Mouse (Mus musculus) adrenal gland, postnatal 25 days (tissue): ENCODE measurements at regions not wholly inside any gene's neighbourhood (a gene's known extent, or its start where the extent isn't known, plus 50 kb on each side); places are given as distances from the start of the nearest gene placed in this dataset.

Source experiments
- DNase-seq: peaks from one replicate; pipeline ENCODE4 v3.0.0; 2021; ENCODE audit warnings: mixed read lengths

DNA sequence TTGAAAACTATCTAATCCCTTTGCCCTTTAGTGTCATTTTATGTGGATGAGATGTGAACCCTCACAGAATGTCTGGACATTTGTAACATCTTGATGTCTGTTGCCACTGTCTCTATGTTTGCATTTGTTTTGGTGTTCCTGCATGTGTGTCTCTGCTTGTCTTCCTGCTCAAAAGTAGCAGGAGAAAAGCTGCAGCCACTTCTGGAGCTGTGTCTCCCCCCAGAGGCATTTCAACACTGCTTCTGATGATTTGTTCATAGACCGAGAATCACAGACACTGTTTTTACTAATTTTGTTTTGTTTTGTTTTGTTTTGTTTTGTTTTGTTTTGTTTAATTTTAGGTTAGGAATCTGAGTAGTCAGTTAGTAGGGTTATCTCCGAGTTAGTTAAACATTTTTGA is 883.8 kb downstream of the Gbe1 start:
- DNase-seq = no peak

DNA sequence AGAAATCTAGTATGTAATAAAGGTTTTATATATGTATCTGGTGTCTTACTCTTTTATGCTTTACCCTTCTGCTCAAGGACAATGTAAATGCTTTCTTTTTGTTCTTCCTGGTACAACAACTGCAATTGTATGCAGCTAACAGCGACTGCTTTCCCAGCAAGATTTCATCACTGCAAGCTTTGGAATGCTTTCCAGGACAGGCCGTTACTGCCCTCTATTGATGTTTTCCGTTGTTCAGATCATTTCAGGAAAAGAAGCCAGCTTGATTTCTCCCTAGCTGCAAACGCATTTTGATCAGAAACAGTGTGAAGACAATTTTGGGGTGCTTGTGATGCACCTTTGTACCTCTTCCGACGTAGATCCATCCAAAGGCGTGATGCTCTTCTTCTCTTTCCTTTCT is 895.1 kb downstream of the Gbe1 start:
- no peak for DNase-seq

DNA sequence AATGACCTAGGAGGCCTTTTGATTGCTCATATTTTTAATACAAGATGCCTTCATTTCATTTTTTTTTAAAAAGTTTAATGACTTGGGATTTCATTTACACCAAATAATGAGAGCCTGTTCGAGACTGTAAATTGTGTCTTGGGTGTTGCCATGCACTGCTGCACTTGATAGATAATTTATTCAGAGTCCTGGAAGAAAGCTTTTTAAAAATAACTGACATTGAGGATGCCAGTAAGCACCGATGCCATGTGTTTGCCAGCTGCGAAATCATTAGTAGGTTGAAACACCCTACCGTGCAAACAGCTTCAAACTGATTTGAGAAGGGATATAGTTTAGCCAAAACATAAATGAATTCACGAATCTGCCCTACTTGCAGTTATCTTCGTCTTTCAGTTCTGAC is 910.7 kb downstream of the Gbe1 start:
- no peak for DNase-seq

DNA sequence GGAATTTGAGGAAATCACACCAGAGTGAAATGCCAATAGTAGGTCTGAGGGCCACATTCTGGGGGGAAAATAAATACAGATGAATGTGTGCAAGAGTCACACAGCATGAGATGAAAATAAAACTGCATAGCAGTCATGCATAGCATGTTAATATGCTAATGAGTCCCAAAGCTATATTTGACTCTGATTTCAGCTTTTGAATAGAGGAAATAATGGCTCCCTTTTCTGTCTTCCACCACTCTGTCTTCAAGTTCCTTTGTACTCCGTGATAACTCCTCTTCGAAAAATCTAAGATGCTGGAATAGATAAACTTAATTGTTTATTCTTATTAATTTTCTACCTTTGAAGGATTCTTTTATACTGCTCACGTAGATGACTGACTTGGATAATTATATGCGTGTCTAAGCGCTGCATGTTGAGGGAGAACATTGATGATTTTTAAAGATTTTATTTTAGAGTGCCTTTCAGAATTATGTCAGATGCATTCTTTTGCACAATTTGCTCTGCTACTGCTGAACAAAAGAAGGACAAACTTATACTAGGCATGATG is 916.4 kb downstream of the Gbe1 start:
- no peak for DNase-seq

DNA sequence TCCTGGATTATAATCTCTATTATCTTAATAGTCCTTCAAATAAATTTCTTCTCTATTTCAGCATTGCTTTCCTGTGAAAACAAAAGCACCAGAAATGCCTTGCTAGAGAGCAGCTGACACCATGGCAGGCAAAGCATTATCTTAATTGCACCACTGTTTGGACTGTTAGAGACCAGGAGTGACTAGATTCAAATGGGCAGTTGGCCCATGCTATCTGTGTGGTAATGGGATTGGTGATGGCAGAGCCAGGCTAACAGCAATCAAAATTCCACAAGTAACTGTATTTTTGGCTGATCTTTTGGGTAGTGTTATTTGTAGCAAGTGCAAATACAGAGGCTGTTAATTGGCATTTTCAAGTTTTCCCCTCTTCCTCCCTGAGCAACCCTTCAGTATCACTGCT is 929.3 kb downstream of the Gbe1 start:
- DNase-seq = no peak

DNA sequence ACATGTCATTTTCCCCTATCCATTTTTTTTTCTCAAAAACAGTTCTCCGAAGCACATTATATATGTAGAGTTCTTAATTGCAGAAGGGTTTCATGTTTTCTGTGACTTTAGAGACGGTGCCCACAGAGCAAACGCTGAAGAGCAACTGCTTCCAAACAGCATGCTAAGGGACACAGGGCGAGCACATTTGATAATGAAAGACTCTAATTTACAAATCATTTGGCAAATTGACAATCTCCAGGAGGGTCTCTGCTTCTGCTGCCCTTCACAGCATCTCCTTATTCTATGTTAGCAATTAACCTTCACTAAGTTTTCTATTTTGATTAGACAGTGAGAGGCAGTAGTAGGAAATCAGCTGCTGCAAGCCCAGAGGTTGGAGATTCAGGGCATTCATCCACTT is 929.7 kb downstream of the Gbe1 start:
- DNase-seq = no peak

DNA sequence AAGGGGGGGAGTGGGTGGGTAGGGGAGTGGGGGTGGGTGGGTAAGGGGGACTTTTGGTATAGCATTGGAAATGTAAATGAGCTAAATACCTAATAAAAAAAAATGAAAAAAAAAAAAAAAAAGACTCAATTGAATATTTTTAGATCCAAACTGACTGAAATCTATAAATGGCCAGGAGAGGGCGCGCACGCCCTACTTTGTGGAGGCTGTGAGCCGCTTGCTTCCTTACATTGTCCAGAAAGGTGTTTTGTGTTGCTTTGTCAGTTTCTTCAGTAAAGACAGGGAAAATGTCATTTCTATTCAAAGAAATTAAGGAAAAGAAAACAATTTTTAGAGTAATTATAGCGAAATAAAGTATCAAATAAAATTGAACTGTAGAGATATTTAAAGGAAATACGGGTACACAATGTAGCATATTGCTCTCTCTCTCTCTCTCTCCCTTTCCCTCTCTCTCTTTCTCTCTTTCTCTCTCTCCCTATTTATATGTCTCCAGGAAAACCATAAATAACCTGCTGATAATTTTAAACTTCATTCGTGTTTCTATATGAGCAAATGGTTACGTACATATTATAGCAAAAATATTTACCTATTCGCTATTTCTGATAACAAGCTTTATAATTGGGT is 933.9 kb downstream of the Gbe1 start:
- DNase-seq = peak; percentile 65

DNA sequence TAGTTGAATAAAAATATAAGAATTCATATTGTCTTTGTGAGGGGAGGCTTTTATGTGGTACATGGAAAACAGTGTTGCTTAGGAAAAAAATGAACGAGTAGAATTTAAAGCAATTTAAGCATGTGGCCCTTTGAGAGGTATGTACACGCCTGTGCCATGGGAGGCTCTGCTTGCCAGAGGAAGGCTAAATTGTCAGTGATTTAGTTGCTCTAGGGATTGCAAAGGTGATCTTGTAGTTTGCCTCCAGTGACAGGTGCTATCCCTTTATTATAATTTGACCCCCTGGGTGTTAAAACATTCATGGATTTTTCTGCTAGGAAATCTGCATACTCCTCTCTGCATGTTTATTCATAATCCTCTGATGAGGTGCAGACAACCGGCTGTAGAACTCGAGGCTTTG is 942.0 kb downstream of the Gbe1 start:
- no peak for DNase-seq

DNA sequence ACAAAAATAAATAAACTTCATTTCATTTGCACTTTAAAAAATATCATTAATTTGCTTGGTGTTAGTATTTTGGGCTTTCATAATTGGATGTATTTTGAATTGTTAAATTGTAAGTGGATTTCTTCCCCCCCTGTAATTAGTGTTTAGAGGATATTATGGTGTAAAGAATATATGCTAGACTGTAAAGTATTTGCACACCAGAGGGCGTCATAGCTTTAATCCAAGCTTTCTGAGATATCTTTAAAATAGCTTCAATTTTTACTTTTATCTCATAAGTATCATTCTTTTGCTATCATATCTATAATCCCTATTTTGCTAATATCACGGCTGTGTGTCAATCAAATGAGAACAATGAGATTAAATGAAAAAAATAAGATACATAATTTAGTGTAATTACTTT is 942.4 kb downstream of the Gbe1 start:
- no peak for DNase-seq

DNA sequence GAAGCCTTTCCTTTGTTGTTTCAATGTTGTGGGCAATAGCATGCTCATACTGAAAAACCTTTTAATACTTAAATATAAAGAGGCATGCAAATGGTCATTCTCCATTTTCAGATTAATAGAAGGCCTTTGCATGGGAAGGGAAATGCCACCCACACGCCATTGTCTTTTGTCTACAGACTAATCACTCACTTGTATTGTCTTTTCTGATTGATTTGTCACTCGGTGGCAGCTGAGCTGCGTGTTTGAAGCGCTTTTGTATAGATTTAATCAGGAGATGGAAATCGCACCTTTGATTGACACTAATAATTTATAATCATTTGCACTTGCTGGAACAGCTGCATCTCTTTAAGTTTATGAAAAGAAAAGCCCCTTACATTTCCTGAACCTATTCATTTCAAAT is 953.4 kb downstream of the Gbe1 start:
- DNase-seq = no peak
